Mouse (Mus musculus): ENCODE measurements at regions not wholly inside any gene's neighbourhood (a gene's known extent, or its start where the extent isn't known, plus 50 kb on each side); places are given as distances from the start of the nearest gene placed in this dataset.

GRCm38 (mm10) chr4:30776816-30777442 lies 1187.0 kb upstream of the Map3k7 start:
- no peak for DNase-seq

- DNase-seq: no peak
Observed at GRCm38 (mm10) chr4:30781649-30782048, 1182.2 kb upstream of the Map3k7 start.

GRCm38 (mm10) chr4:30789976-30790657 lies 1173.8 kb upstream of the Map3k7 start:
- peak; percentile 19 to 34 for DNase-seq

GRCm38 (mm10) chr4:30809798-30810197 lies 1154.1 kb upstream of the Map3k7 start:
- no peak for DNase-seq

GRCm38 (mm10) chr4:30855361-30856056 lies 1108.4 kb upstream of the Map3k7 start:
- DNase-seq: no peak

- DNase-seq: no peak
Observed at GRCm38 (mm10) chr4:30904966-30905365, 1058.9 kb upstream of the Map3k7 start.

- no peak for DNase-seq
Observed at GRCm38 (mm10) chr4:30922944-30923343, 1041.0 kb upstream of the Map3k7 start.

GRCm38 (mm10) chr4:30932358-30932757 lies 1031.5 kb upstream of the Map3k7 start:
- no peak for DNase-seq

- DNase-seq: no peak
Observed at GRCm38 (mm10) chr4:30933030-30933987, 1030.6 kb upstream of the Map3k7 start.

- peak in 1 of 2 experiments; percentile 3 for DNase-seq
Observed at GRCm38 (mm10) chr4:30983611-30984010, 980.3 kb upstream of the Map3k7 start.

- no peak for DNase-seq
Observed at GRCm38 (mm10) chr4:31012006-31012405, 951.9 kb upstream of the Map3k7 start.

GRCm38 (mm10) chr4:31052077-31052677 lies 911.7 kb upstream of the Map3k7 start:
- peak; percentile 61 to 65 for DNase-seq

- no peak for DNase-seq
Observed at GRCm38 (mm10) chr4:31076236-31076635, 887.7 kb upstream of the Map3k7 start.

GRCm38 (mm10) chr4:31121586-31121985 lies 842.3 kb upstream of the Map3k7 start:
- peak in 1 of 2 experiments; percentile 2 for DNase-seq

- DNase-seq: peak; percentile 70 to 78
Observed at GRCm38 (mm10) chr4:31143166-31143565, 820.7 kb upstream of the Map3k7 start.

- DNase-seq: peak; percentile 45 to 57
Observed at GRCm38 (mm10) chr4:31167431-31167830, 796.5 kb upstream of the Map3k7 start.

- no peak for DNase-seq
Observed at GRCm38 (mm10) chr4:31168357-31168756, 795.5 kb upstream of the Map3k7 start.

- no peak for DNase-seq
Observed at GRCm38 (mm10) chr4:31171190-31171589, 792.7 kb upstream of the Map3k7 start.

- no peak for DNase-seq
Observed at GRCm38 (mm10) chr4:31197852-31198251, 766.0 kb upstream of the Map3k7 start.

- DNase-seq: no peak
Observed at GRCm38 (mm10) chr4:31203286-31203685, 760.6 kb upstream of the Map3k7 start.

GRCm38 (mm10) chr4:31205332-31205970 lies 758.4 kb upstream of the Map3k7 start:
- peak; percentile 97 for DNase-seq

GRCm38 (mm10) chr4:31225741-31226140 lies 738.2 kb upstream of the Map3k7 start:
- DNase-seq: no peak
